Mouse (Mus musculus): Measurements from ENCODE around the gene Il11ra1. TPM values are rescaled to one million over a fixed set of nuclear protein-coding genes. Genes with fewer than 3 reads are reported as not detected.

Il11ra1 gene
- polyA plus RNA-seq, 1 experiment from 2014 or later: 40.6 TPM

- Histone ChIP-seq H3K4me2 (replicated peaks) (no peak overlapping the region), H3K27ac (peak overlapping the region; percentile 33; the same call in 1 of the 2 replicates), H3K4me1 (replicated peaks; ENCODE audit: control insufficient read depth, insufficient read depth, low read length) (peaks cover 36% of the 10 kb centered on the region), H3K9me3 (ENCODE audit: control insufficient read depth, low read length) (no peaks in the 10 kb centered on the region), H3K36me3 (replicated peaks; ENCODE audit: control insufficient read depth, insufficient read depth) (0 out of 2 replicates have a peak, but pooled peaks cover 5% of the 10 kb centered on the region), H3K4me3 (replicated peaks; ENCODE audit: low read length) (no peak overlapping the region), H3K27me3 (ENCODE audit: control insufficient read depth, insufficient read depth, low read length) (no peaks in the 10 kb centered on the region), H3K9ac (peak overlapping the region; percentile 16; the same call in 1 of the 2 replicates)
- WGBS: 17% methylated on average over 9 of the region's 9 CpGs
- no peak for ATAC-seq (ENCODE audit: low FRiP score)
- no peak for DNase-seq (ENCODE audit: low spot score)
These were observed 36.2 kb upstream of the Il11ra1 start for GRCm38 (mm10) chr4:41663614-41664013.

DNA sequence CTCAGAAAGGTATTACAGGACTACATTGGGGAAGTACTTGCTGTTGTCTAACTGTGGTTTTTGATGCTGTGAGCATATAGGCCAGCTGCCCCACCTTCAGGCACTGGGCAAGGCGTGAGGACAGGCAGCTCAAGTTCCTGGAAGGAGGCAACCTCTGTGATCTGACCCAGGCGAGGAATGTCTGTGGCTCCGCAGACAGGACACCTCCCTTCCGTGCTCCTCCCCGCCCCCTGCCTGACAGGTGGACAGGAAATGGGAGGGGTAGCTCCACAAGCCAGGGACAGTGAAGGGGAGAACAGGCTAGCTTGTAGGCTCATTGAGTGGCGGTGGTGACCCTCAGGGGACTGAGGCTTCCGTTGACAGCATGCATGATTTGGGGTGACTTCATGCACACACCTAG is 35.3 kb upstream of the Il11ra1 start:
- no peak for DNase-seq (ENCODE audit: low spot score)
- peaks cover 28% of the 10 kb centered on the region for H3K4me1 ChIP-seq (replicated peaks; ENCODE audit: control insufficient read depth, insufficient read depth, low read length)

GRCm38 (mm10) chr4:41665009-41665675 is 34.6 kb upstream of the Il11ra1 start:
- Histone ChIP-seq H3K27me3 (ENCODE audit: control insufficient read depth, insufficient read depth, low read length) (no peaks in the 10 kb centered on the region), H3K4me3 (replicated peaks; ENCODE audit: low read length) (no peak overlapping the region), H3K9ac (no peak overlapping the region), H3K4me2 (replicated peaks) (no peak overlapping the region), H3K9me3 (ENCODE audit: control insufficient read depth, low read length) (no peaks in the 10 kb centered on the region), H3K36me3 (replicated peaks; ENCODE audit: control insufficient read depth, insufficient read depth) (0 out of 2 replicates have a peak, but pooled peaks cover 5% of the 10 kb centered on the region), H3K27ac (peak overlapping the region; percentile 8; the same call in 1 of the 2 replicates), H3K4me1 (replicated peaks; ENCODE audit: control insufficient read depth, insufficient read depth, low read length) (peaks cover 25% of the 10 kb centered on the region)
- ATAC-seq (ENCODE audit: low FRiP score) (no peak), DNase-seq (ENCODE audit: low spot score) (no peak)
- 13% methylated on average over 4 of the region's 8 CpGs for WGBS

More for the DNA sequence above, 35.3 kb upstream of the Il11ra1 start:
- ATAC-seq (ENCODE audit: low FRiP score): no peak
- 0 out of 2 replicates have a peak, but pooled peaks cover 5% of the 10 kb centered on the region for H3K36me3 ChIP-seq (replicated peaks; ENCODE audit: control insufficient read depth, insufficient read depth)
- no peaks in the 10 kb centered on the region for H3K9me3 ChIP-seq (ENCODE audit: control insufficient read depth, low read length)
- no peak overlapping the region for H3K9ac ChIP-seq
- H3K27ac ChIP-seq: peak overlapping the region; percentile 8; the same call in 1 of the 2 replicates
- WGBS: 59% methylated on average over 7 of the region's 7 CpGs
- no peak overlapping the region for H3K4me3 ChIP-seq (replicated peaks; ENCODE audit: low read length)
- no peaks in the 10 kb centered on the region for H3K27me3 ChIP-seq (ENCODE audit: control insufficient read depth, insufficient read depth, low read length)
- H3K4me2 ChIP-seq (replicated peaks): no peak overlapping the region

- H3K36me3 ChIP-seq (replicated peaks; ENCODE audit: control insufficient read depth, insufficient read depth): 0 out of 2 replicates have a peak, but pooled peaks cover 11% of the 10 kb centered on the region
- no peaks in the 10 kb centered on the region for H3K27me3 ChIP-seq (ENCODE audit: control insufficient read depth, insufficient read depth, low read length)
- ATAC-seq (ENCODE audit: low FRiP score) (no peak), DNase-seq (ENCODE audit: low spot score) (no peak)
- H3K9ac ChIP-seq: no peak overlapping the region; the same call in 1 of the 2 replicates
- H3K9me3 ChIP-seq (ENCODE audit: control insufficient read depth, low read length): no peaks in the 10 kb centered on the region
- no peak overlapping the region for H3K4me3 ChIP-seq (replicated peaks; ENCODE audit: low read length)
- H3K4me2 ChIP-seq (replicated peaks): no peak overlapping the region
- H3K4me1 ChIP-seq (replicated peaks; ENCODE audit: control insufficient read depth, insufficient read depth, low read length): peaks cover 29% of the 10 kb centered on the region
- no peak overlapping the region for H3K27ac ChIP-seq
- 74% methylated on average over 11 of the region's 11 CpGs for WGBS
These were observed 33.1 kb upstream of the Il11ra1 start for GRCm38 (mm10) chr4:41666646-41667045.

- H3K9ac ChIP-seq: no peak overlapping the region
- no peak overlapping the region for H3K4me3 ChIP-seq (replicated peaks; ENCODE audit: low read length)
- H3K27ac ChIP-seq: no peak overlapping the region
- H3K4me1 ChIP-seq (replicated peaks; ENCODE audit: control insufficient read depth, insufficient read depth, low read length): peaks cover 35% of the 10 kb centered on the region
- H3K27me3 ChIP-seq (ENCODE audit: control insufficient read depth, insufficient read depth, low read length): no peaks in the 10 kb centered on the region
- no peak overlapping the region for H3K4me2 ChIP-seq (replicated peaks)
- H3K36me3 ChIP-seq (replicated peaks; ENCODE audit: control insufficient read depth, insufficient read depth): 0 out of 2 replicates have a peak, but pooled peaks cover 6% of the 10 kb centered on the region
- no peaks in the 10 kb centered on the region for H3K9me3 ChIP-seq (ENCODE audit: control insufficient read depth, low read length)
- DNase-seq (ENCODE audit: low spot score): no peak
- WGBS: 77% methylated on average over 18 of the region's 18 CpGs
- no peak for ATAC-seq (ENCODE audit: low FRiP score)
These were observed 29.0 kb upstream of the Il11ra1 start for GRCm38 (mm10) chr4:41670836-41671235.

GRCm38 (mm10) chr4:41671500-41671899 is 28.3 kb upstream of the Il11ra1 start:
- no peak overlapping the region for H3K27ac ChIP-seq
- no peaks in the 10 kb centered on the region for H3K9me3 ChIP-seq (ENCODE audit: control insufficient read depth, low read length)
- ATAC-seq (ENCODE audit: low FRiP score) (no peak), DNase-seq (ENCODE audit: low spot score) (no peak)
- WGBS: 36% methylated on average over 5 of the region's 5 CpGs
- H3K4me3 ChIP-seq (replicated peaks; ENCODE audit: low read length): no peak overlapping the region
- H3K27me3 ChIP-seq (ENCODE audit: control insufficient read depth, insufficient read depth, low read length): no peaks in the 10 kb centered on the region
- no peak overlapping the region for H3K4me2 ChIP-seq (replicated peaks)
- peak overlapping the region; percentile 31; the same call in 1 of the 2 replicates for H3K9ac ChIP-seq
- H3K36me3 ChIP-seq (replicated peaks; ENCODE audit: control insufficient read depth, insufficient read depth): 0 out of 2 replicates have a peak, but pooled peaks cover 6% of the 10 kb centered on the region
- H3K4me1 ChIP-seq (replicated peaks; ENCODE audit: control insufficient read depth, insufficient read depth, low read length): peaks cover 42% of the 10 kb centered on the region

- Histone ChIP-seq H3K4me3 (replicated peaks; ENCODE audit: low read length) (no peak overlapping the region), H3K27me3 (ENCODE audit: control insufficient read depth, insufficient read depth, low read length) (no peaks in the 10 kb centered on the region), H3K9me3 (ENCODE audit: control insufficient read depth, low read length) (no peaks in the 10 kb centered on the region), H3K4me2 (replicated peaks) (peak overlapping the region; percentile 3; the same call in 1 of the 2 replicates), H3K9ac (peak overlapping the region; percentile 42; the same call in 1 of the 2 replicates), H3K27ac (no peak overlapping the region), H3K4me1 (replicated peaks; ENCODE audit: control insufficient read depth, insufficient read depth, low read length) (peaks cover 47% of the 10 kb centered on the region), H3K36me3 (replicated peaks; ENCODE audit: control insufficient read depth, insufficient read depth) (0 out of 2 replicates have a peak, but pooled peaks cover 6% of the 10 kb centered on the region)
- no peak for DNase-seq (ENCODE audit: low spot score)
- WGBS: 8% methylated on average over 8 of the region's 8 CpGs
- ATAC-seq (ENCODE audit: low FRiP score): peak; percentile 38
These were observed 27.8 kb upstream of the Il11ra1 start for GRCm38 (mm10) chr4:41671963-41672480.

DNA sequence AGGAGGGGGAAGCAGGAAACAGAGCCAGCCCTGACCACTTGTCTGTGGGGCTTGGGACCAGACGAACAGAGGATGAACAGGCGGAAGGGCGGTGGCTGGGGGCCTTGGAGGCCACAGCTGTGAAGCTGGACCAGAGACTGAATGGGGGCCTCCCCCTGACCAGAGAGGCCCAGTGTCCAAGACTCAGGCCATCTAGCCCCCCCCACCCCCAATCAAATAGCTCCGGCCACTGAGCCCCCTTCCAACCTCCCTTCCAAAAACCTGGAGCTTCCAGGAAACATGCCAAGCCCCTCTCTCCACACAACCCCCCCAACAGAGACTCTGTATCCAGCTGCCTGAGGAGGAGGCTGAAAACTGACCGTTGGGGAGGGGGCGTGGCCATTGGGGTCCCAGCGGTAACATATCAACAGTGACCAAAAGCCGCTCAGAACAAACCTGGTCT is 27.2 kb upstream of the Il11ra1 start:
- DNase-seq (ENCODE audit: low spot score): no peak
- Histone ChIP-seq H3K36me3 (replicated peaks; ENCODE audit: control insufficient read depth, insufficient read depth) (0 out of 2 replicates have a peak, but pooled peaks cover 6% of the 10 kb centered on the region), H3K9me3 (ENCODE audit: control insufficient read depth, low read length) (no peaks in the 10 kb centered on the region), H3K27me3 (ENCODE audit: control insufficient read depth, insufficient read depth, low read length) (no peaks in the 10 kb centered on the region), H3K9ac (peak overlapping the region; percentile 42; the same call in 1 of the 2 replicates), H3K4me2 (replicated peaks) (peak overlapping the region; percentile 3; the same call in 1 of the 2 replicates), H3K4me3 (replicated peaks; ENCODE audit: low read length) (no peak overlapping the region), H3K27ac (peak overlapping the region; percentile 43; the same call in 1 of the 2 replicates), H3K4me1 (replicated peaks; ENCODE audit: control insufficient read depth, insufficient read depth, low read length) (peaks cover 52% of the 10 kb centered on the region)
- WGBS: 38% methylated on average over 8 of the region's 8 CpGs
- ATAC-seq (ENCODE audit: low FRiP score): no peak

DNA sequence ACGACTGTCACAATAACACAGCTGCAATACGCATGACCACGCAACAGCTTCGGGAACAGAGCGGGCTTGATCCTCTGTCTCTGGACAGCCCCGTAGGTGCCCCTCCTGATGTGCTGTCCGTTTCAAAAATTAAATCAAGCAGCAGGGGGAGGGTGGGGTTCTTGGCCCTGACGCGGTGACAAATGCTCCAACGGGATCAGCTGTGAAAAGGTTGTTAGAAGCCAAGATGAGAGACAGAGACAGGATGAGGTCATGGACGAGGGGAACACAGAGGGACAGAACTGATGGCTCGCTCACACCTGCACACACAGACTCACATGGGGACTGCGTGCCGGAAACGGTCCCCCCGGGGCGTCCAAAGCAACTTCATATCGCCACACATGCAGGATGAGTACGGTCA is 26.6 kb upstream of the Il11ra1 start:
- H3K4me2 ChIP-seq (replicated peaks): no peak overlapping the region
- peak overlapping the region; percentile 42; the same call in 1 of the 2 replicates for H3K9ac ChIP-seq
- no peaks in the 10 kb centered on the region for H3K9me3 ChIP-seq (ENCODE audit: control insufficient read depth, low read length)
- H3K36me3 ChIP-seq (replicated peaks; ENCODE audit: control insufficient read depth, insufficient read depth): 0 out of 2 replicates have a peak, but pooled peaks cover 6% of the 10 kb centered on the region
- no peak for ATAC-seq (ENCODE audit: low FRiP score)
- H3K27me3 ChIP-seq (ENCODE audit: control insufficient read depth, insufficient read depth, low read length): no peaks in the 10 kb centered on the region
- no peak overlapping the region for H3K27ac ChIP-seq
- no peak overlapping the region for H3K4me3 ChIP-seq (replicated peaks; ENCODE audit: low read length)
- DNase-seq (ENCODE audit: low spot score): no peak
- H3K4me1 ChIP-seq (replicated peaks; ENCODE audit: control insufficient read depth, insufficient read depth, low read length): peaks cover 59% of the 10 kb centered on the region
- WGBS: 31% methylated on average over 19 of the region's 19 CpGs
